Mouse (Mus musculus): ENCODE data around the gene Galns. TPM values are rescaled to one million over a fixed set of nuclear protein-coding genes. Genes with fewer than 3 reads are reported as not detected.

Galns gene
- 11.2 and 17.1 TPM in 2 replicates for total RNA-seq (2017)

DNA sequence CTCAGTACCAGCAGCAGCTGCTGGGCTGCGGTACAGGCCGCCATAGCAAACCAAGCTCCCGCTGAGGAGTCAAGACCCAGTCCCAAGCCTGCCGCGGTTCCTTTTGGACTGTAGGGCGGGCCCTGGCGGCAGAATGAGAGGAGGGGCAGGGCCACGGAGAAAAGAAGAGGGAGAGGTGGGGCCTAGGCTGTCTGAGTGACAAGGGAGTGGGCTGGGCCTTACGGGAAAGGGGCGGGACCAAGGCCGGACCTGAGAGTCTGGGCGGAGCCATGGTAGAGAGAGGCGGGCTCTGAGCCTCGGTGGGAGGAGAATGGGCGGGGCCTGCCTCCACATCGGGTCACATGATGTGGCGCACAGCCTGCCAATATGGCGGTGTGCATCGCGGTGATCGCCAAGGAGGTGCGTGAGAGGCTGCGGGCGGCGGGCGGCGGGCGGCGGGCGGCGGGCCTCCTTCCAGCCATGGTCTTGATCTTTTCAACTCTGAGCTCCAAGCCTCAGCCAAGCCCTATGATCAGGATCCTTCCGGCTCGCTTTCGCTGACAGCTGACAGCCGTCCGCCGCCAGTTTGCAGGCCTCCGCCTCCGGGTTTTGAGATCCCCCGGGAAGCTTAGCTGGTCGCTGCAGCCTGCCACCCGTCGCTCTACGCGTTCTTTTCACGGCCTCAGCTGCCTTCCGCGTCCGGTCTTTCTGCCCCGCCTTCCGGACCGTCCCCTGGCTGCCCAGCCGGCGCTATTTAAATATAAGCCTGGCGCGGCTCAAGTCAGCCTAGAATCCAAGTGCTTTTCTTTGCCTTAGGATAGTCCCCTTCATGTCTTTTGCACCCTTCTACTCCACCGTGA is at the start of gene Galns, which contains the start of gene Trappc2l:
Gene Galns, minus strand, starts transcription at position 169 of the 839 bp plus-strand sequence.
Gene Trappc2l, plus strand, starts transcription at position 346 of the 839 bp plus-strand sequence.
- ATAC-seq (ENCODE audit: extremely low read depth, insufficient number of reproducible peaks, low FRiP score, poor library complexity, severe bottlenecking), result peak; percentile 98

DNA sequence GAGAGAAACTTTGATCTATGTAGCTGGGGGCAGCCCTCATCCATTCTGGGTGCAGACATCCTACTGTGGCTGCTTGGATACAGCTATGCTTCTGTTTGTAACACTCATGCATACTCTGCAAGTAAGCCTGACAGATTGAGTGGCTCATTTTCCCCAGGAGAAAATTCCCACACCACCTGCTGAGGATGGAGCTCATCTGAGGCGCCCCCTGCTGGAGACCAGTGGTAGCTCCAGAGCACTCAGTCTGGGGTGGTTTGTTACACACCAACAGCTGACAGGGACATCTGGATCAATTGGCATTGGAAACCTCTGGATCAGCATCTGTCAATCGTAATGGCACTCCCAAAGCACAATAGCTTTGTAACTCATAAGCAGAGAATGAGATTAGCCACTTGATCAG is 48.8 kb upstream of the Galns start:
- ATAC-seq (ENCODE audit: extremely low read depth, insufficient number of reproducible peaks, low FRiP score, poor library complexity, severe bottlenecking), result no peak

DNA sequence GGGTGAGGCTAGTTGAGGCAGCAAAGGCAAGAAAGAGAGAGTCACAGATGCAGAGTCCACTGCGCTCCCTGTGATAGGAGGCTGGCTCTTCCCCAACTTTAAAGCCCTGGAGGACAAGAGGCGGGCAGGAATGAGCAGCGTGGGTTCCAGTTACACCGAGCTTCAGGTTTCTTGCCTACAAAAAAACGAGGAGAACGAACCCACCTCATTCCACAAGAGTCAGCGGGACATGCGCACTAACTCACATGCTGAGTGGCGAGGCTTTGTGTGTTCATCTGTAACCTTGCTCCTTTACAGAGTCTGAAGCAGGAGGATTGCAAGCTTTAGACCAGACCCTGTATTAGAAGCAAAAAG is 47.5 kb upstream of the Galns start:
- ATAC-seq (ENCODE audit: extremely low read depth, insufficient number of reproducible peaks, low FRiP score, poor library complexity, severe bottlenecking), result no peak

DNA sequence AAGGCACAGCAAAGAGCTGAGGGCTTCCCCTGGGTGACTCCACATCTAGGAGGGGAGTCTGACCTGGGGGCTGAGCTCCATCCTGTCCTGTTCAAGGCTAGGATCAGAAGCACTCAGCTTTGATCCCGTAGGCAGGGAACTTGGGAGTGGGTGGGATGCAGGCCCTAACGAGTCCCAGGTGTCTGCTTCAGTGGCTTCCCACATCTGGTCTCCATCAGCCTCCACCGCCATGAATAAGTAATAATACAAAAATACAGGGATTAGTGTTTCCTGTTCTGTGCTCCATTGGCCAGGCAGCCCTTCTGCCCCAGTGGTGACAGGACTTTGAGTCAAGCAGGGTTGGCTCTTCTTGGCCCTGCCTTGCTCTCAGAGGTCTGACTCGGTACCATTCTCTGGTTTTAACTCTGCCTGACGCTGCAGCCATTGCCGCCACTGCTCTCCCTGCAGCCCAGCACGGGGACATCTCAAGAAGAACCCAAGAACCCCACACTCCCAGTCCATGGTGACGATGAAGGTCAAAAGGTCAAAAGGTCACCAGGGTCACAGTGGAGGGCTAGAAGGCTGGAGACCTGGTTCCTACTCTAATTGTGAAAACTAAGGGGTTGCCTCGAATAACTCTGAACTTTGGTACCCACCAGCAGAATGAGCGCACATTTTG is 47.0 kb upstream of the Galns start:
- ATAC-seq (ENCODE audit: extremely low read depth, insufficient number of reproducible peaks, low FRiP score, poor library complexity, severe bottlenecking), result no peak

DNA sequence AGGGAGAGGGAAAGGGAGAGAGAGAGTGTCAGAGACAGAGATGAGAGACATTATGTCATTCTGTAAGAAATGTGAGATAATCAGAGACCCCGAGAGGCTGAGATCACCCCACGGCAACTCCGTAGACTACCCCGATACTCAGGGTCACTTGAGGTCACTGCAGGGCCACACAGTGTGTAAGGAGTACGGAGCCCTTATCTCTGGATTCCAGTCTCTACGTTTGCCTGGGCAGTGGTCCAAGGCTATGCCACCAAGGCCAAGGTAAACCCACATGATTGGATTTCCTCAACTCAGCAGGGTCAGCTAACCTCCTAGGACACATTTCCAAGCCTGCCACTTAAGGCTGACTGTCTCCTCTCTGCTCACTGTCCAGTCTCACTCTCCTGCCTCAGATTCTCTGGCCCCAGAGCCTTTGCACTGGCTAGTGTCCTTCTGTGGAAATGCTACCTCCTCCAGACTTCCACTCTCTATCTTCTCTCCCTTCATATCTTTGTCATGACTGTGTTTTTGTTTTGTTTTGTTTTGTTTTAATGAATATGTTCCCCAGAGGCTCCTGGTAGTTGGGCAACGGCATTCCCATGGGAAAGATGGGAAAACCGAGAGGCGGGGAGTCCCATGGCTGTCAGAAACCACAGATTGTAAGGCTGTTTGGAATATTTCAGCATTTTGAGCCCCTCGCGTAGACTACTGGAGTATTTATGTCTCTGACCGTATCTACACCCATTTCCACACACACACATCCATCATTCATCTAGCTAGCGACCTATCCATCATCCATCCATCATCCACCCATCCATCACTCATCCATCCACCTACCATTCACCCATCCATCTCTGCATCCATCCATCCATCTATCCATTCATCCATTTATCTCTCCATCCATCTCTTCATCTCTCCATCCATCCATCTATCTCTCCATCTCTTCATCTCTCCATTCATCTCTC is 45.1 kb upstream of the Galns start:
- no peak for ATAC-seq (ENCODE audit: extremely low read depth, insufficient number of reproducible peaks, low FRiP score, poor library complexity, severe bottlenecking)

DNA sequence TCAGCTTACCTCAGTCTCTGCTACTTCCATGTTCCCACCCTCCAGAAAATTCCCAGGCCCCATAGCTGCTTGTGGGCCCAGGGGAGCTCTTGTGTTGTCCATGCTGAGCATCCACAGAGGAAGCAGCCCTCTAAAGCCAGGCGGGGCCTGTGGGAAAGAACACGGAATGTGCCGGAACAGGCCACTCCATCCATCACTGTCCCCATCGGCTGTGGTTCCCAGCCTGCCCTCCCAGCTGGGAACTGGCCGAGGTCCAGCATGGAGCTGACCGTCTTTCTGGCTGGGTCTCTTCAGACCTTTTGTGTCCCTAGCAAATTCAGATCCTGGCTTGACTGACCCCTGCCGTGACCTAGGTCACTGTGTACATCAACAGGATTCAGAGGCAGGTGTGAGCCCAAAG is 43.5 kb upstream of the Galns start:
- no peak for ATAC-seq (ENCODE audit: extremely low read depth, insufficient number of reproducible peaks, low FRiP score, poor library complexity, severe bottlenecking)

DNA sequence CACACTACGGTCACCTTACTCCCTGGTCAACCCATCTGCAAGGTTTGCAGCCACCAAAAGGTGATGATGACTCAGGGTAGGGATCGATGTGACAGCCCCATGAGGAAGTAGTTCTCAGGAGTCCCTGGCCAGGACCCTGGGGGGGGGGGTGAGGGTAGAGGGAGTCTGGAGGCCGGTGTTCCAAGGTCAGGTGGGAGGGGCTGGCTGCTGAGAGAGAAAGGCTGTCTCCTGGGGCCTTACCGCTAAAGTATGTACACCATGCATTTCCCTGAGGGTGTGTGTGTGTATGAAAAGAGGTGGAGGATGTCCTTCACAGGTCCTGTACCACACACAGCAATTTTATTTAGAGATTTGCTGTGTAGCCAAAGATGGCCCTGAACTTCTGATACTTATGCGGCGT is 41.4 kb upstream of the Galns start:
- no peak for ATAC-seq (ENCODE audit: extremely low read depth, insufficient number of reproducible peaks, low FRiP score, poor library complexity, severe bottlenecking)

DNA sequence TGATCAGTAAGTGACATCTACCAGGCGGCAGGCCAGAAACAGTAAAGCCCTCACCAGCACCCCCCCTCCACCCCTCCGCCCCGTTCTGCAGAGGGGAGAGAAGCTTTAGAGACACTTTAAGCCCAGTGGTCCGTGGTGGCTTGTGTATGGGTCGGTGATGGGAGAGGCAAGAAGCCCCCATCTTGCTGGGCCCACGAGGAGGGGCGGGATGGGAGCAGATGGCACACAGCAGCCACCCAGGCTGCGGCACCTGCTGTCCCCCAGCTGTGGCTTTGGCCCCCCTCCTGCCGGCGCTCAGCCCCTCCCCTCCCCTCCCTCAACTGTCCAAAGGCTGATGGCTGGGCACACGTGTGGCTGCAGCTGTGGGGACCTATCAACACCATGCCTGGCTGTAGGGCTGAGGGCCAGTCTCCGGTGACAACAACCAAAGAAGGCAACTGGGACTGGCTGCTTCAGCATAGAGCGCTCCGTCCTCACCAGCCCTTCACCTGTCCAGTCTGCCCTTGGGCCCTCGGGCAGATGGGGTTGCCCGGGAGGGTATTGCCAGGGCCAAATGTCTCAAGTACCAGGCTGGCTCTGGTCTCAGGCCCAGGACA is 40.2 kb upstream of the Galns start:
- ATAC-seq (ENCODE audit: extremely low read depth, insufficient number of reproducible peaks, low FRiP score, poor library complexity, severe bottlenecking), result no peak

DNA sequence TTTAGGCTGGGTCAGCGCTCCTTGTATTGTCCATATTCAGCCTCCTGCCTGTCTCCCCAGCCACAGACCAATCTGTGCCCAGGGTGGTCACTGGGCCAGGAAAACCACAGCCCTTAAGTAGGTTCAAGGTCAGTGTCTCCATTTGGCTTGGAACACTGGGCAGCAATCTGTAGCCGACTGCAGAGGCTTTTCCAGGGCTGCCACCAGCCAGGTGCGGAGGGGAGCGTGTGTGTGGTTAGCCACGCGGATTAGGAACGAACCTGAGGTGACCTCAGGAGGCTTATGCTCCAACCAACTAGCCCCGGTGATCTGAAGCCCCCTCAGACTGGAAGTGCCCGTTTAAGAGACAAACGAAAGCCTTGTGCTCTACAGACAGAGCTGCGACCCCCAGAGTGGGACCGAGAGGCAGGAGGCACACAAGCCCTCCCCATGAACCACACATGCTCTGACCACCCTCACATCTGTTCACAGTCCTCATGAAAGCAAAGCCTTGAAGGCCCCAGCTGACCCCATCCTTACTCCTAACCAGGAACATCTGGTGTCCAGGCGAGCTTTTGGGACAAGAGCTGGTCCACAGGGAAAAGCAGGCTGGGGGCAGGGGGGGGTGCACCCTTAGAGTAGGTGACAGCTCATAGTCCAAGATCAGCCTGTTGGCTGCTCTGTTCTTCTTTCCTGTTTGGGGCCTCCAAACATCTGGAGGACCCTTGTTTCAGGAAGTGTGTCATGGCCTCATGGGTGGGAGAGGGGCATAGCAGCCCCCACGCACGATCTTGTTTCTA is 37.1 kb upstream of the Galns start:
- no peak for ATAC-seq (ENCODE audit: extremely low read depth, insufficient number of reproducible peaks, low FRiP score, poor library complexity, severe bottlenecking)

DNA sequence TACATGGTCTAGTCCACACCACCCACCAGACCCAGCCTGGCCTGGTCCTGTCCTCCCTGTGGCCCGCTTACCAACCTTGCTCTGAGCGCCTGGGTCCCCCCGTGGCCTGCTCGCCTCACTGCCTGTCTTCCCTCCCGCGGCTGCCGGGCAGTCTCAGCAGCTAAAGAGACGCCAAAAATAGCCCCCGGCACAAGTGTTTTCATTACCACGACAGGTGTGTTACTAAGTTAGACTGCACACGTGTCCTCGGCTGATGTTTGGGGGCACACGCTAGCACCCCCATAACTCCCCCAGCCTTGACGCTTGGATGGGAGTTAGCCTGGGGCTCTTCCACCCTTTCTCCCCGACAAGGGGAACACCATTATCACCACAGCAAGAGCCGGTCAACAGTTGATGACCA is 35.1 kb upstream of the Galns start:
- no peak for ATAC-seq (ENCODE audit: extremely low read depth, insufficient number of reproducible peaks, low FRiP score, poor library complexity, severe bottlenecking)

DNA sequence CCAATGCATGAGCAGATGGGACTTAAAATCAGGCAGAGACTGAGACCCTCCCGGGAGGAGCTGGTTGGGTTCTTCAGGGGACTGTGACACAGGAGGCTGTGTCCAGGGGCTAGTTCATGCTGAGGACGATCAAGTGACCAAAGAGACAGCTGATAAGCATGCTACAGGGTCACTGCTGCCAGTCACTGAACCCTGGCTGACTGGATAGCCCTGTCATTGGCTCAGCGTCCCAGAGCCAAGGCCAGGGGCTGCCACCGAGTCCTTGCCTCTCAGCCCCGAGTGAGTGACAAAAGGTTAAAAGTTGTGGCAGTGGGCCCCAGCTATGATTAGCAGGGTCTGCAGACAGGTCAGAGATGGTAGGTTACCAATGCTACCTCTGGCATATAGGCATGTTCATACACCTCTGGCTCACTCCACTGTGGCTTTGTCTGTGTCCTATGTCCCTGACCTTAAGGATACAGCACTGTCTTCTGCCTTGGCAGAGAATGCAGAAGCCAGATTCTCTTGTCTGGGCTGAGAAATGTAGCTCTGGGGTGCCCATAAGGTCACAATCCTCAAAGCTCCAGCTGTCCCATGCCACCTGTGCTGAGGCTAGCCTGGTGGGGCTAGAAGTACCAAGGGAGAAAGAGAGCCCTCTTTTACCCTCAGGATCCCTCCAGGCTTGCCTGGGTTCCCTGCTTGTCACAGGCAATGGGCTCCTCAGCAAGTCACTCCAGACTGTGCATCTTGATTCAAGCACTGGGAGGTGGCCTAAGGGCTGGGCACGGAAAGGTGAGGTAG is 33.1 kb upstream of the Galns start:
- ATAC-seq (ENCODE audit: extremely low read depth, insufficient number of reproducible peaks, low FRiP score, poor library complexity, severe bottlenecking), result no peak

DNA sequence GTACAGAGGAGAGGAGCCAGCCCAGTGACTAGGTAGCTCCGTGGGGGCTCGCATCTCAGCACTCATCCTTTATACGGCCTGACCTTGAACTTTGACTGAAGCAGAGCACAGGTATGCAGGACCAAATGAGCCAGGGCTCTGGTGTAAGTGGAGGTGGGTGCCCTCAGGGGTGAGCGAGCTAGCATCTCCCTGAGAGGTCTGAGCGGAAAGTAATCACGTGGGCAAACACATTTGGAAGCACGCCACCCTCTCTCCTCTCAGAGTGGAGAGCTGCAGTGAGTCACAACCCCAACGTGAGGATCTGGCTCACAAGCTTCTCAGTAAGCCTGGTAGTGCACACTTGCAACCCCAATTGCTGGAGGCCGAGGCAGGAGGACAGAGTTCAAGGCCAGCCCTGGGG is 30.8 kb upstream of the Galns start:
- no peak for ATAC-seq (ENCODE audit: extremely low read depth, insufficient number of reproducible peaks, low FRiP score, poor library complexity, severe bottlenecking)

DNA sequence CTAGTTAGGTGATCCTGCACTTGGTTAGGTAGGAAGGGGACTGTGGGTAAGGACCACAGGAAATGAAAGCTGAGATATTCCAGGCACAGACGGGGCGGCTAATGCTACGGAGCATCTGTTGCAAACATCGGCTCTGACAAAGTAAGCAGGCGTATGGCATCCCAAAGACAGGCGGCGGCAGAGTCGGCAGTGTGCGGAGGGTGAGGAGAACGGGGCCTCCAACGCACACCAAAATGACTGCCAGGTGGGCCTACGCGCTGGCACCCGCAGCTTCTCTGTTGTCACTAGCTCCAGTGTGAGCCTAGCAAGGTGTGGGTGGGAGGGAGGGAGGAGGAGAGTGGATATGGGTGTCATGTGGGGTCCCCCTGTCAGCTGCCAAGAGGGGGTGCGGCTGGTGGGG is 30.1 kb upstream of the Galns start:
- no peak for ATAC-seq (ENCODE audit: extremely low read depth, insufficient number of reproducible peaks, low FRiP score, poor library complexity, severe bottlenecking)

DNA sequence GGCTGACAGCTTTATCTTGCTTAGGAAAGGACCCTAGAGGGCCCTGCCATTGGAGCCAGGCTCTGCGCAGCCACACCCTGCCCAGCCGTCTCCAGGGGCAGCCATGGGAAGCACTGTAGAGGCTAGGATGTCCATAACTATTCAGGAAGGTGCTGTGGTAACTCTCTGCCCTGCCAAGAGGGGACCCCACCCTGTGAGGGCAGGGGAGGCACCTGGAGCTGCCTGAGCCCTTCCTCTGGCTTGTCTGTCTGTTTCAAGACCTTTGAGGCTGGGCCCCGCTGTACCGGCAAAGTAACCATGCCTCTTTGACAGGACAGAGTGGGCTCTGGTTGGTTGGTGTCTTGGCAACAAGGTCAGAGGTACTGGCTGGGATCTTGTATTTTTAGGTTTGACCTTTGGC is 29.6 kb upstream of the Galns start:
- ATAC-seq (ENCODE audit: extremely low read depth, insufficient number of reproducible peaks, low FRiP score, poor library complexity, severe bottlenecking), result no peak

DNA sequence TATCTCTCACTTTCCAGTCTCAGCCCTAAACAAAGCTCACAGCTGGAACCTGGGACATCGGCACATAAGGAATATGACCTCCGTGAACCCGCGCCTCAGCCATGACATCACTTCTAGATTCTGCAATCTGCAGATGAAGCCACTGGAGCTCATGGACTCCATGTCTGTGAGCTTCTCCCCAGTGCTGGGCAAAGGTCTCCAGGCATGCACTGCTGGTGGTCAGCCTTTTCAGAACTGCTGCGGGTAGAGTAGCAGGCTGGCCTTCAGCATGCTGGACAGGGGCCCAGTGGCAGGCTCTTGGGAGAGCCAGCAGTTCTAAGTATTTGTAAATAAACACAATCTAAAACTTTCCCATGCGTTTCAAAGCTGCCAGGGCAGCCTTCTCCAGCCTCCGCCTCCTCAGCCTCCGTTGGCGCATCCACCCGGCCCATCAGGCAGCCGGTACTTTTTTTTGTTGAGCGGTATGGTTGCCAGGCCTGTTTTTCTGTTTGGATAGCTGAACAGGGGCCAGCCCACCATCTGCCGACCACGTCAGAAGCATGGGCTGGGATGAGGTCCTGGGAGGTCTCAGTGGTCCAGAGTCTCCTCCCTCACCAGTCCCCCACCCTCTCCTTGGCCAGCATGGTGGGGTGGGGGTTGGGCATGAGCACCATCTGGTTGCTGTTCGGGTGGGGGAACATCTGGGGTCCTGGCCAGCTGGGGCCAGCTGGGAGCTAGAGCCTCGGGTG is 28.4 kb upstream of the Galns start:
- no peak for ATAC-seq (ENCODE audit: extremely low read depth, insufficient number of reproducible peaks, low FRiP score, poor library complexity, severe bottlenecking)

DNA sequence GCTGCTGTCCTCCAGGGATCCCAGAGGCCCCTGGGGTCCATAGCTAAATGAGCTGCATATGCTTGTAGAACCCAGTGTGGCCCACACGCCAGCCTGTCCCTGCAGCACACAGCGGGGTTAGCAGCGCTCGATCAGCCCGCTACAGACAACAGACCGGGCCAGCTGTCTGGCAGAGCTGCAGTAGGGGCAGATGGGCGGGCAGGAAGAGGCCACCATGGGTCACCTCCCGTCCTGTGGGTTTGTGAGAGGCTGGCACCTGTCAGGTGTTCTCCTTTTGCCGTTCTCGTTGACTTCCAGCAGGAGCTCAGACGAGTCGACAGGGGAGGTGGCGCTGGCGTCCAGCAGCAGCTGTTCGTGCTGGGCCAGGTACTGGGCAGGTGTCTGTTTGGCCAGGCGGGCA is 27.3 kb upstream of the Galns start:
- no peak for ATAC-seq (ENCODE audit: extremely low read depth, insufficient number of reproducible peaks, low FRiP score, poor library complexity, severe bottlenecking)

DNA sequence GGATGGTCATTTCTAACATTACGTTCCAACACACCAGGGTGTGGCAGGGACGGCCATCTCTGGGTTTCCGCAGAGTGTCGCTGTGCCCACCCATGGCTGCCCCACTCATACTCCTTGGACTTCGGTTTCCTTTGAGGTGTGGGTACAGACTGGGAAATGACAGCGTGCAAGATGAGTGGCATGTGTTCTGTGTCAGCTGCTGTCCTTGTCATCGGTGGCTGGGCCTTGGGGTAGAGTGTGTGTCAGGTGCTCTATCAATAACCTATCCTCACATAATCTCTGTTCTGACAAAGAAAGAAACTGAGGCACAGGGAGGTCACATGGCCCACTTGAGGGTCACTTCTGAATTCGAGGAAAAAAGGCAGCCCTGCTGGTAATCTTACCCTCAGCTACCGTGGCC is 26.0 kb upstream of the Galns start:
- no peak for ATAC-seq (ENCODE audit: extremely low read depth, insufficient number of reproducible peaks, low FRiP score, poor library complexity, severe bottlenecking)

Data from neutrophil, adult 5-6 weeks (primary cell).